Mouse (Mus musculus) liver, postnatal 0 days (tissue): ENCODE data around the gene Stk35. TPM values are rescaled to one million over a fixed set of nuclear protein-coding genes. Genes with fewer than 3 reads are reported as not detected.

ENCODE experiments used
- ATAC-seq: fragments of 200-750 bp; cut with Nextera tagmentation; 2 replicates; pipeline ENCODE4 v1.8.0; 2017; ENCODE audit warnings: mild to moderate bottlenecking, moderate library complexity
- DNase-seq: peaks from one replicate; pipeline ENCODE4 v3.0.0-alpha.2; 2016
- H3K27ac ChIP-seq: fragments of 300-500 bp; sonication (generic); 2 replicates; pipeline ENCODE4 v1.5.1; 2014; ENCODE audit warnings: antibody characterized with exemption, moderate library complexity, mild to moderate bottlenecking, low read depth
- H3K27me3 ChIP-seq: fragments of 300-500 bp; sonication (generic); 2 replicates; pipeline ENCODE4 v1.6.1; 2014; ENCODE audit warnings: low read length, control low read depth, mixed read lengths; ENCODE audit not compliant: insufficient read depth
- H3K36me3 ChIP-seq: fragments of 300-500 bp; sonication (generic); replicated peaks from 2 replicates; pipeline ENCODE4 v1.6.1; 2014; ENCODE audit warnings: mild to moderate bottlenecking, control low read depth, low read length, moderate library complexity, mixed read lengths; ENCODE audit not compliant: insufficient read depth
- H3K4me1 ChIP-seq: fragments of 300-500 bp; sonication (generic); 2 replicates; pipeline ENCODE4 v1.6.1; 2014; ENCODE audit warnings: antibody characterized with exemption, mild to moderate bottlenecking, control low read depth; ENCODE audit not compliant: insufficient read depth
- H3K4me2 ChIP-seq: fragments of 300-500 bp; sonication (generic); 2 replicates; pipeline ENCODE4 v1.6.1; 2014; ENCODE audit warnings: low read depth, mild to moderate bottlenecking, low read length, moderate library complexity, mixed read lengths
- H3K4me3 ChIP-seq: fragments of 300-500 bp; sonication (generic); 2 replicates; pipeline ENCODE4 v1.5.1; 2014; ENCODE audit warnings: low read depth, low read length
- H3K9ac ChIP-seq: fragments of 300-500 bp; sonication (generic); replicated peaks from 2 replicates; pipeline ENCODE4 v1.6.1; 2014; ENCODE audit warnings: mild to moderate bottlenecking, moderate library complexity
- H3K9me3 ChIP-seq: fragments of 300-500 bp; sonication (generic); 2 replicates; pipeline ENCODE4 v1.6.1; 2016; ENCODE audit warnings: mild to moderate bottlenecking, control low read depth, low read length, mixed read lengths
- CTCF ChIP-seq: sonication (generic); IDR thresholded peaks from 2 replicates; pipeline ENCODE4 v1.5.1; 2016; ENCODE audit warnings: antibody characterized with exemption, low read depth
- EP300 ChIP-seq: IDR thresholded peaks from 2 replicates; pipeline ENCODE4 v1.6.1; 2016; ENCODE audit warnings: antibody characterized with exemption, low read depth, mild to moderate bottlenecking
- WGBS: fragments of 180-500 bp; shearing (Covaris S2); extraction: QIAGEN DNeasy Blood & Tissue Kit; methylation state at CpG from one replicate; pipeline ENCODE4 v1.1.7; 2014; ENCODE audit not compliant: insufficient replicate concordance; 5-methylcytosine and 5-hydroxymethylcytosine counted together
- polyA plus RNA-seq: library from polyadenylated mRNA; unstranded; fragments of >200 nt; fragmentation: Nextera tagmentation; extraction: Ambion mirVana; gene quantifications from 2 replicates; pipeline ENCODE4 v1.2.1, GENCODE M21; 2015

Gene Stk35
- polyA plus RNA-seq, 1 experiment from 2014 or later = 2.7 TPM

DNA sequence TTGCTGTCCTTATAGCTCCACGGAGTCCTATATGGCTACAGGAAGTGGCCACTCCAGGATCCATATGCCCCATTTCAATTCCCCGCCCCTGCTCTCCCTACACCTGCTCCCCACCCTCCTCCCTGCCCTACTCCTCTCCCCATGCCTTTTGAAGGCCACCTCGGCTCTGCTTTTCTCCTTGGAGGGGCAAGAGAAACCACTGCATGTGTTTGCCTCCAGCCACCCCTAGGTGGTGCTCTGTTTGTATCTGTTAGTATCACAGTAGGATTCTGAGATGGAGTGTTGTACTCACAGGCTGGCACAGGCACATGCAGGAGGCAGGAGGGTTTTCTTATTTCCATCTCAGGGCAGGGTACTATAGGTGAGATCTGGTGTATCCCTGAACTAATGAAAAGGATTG, 79.5 kb downstream of the Stk35 start:
- ATAC-seq (no peak), DNase-seq (peak; percentile 36)
- H3K27ac ChIP-seq = no peak overlapping the region
- H3K9ac ChIP-seq = no peak overlapping the region
- no peaks in the 10 kb centered on the region for H3K4me1 ChIP-seq
- TF ChIP-seq EP300 (no peak), CTCF (peak; percentile 67)
- WGBS = 26% methylated on average over 3 of the region's 3 CpGs
- no peak overlapping the region for H3K4me2 ChIP-seq
- H3K9me3 ChIP-seq = no peaks in the 10 kb centered on the region
- H3K27me3 ChIP-seq = no peaks in the 10 kb centered on the region
- H3K36me3 ChIP-seq = no peaks in the 10 kb centered on the region
- no peak overlapping the region for H3K4me3 ChIP-seq

DNA sequence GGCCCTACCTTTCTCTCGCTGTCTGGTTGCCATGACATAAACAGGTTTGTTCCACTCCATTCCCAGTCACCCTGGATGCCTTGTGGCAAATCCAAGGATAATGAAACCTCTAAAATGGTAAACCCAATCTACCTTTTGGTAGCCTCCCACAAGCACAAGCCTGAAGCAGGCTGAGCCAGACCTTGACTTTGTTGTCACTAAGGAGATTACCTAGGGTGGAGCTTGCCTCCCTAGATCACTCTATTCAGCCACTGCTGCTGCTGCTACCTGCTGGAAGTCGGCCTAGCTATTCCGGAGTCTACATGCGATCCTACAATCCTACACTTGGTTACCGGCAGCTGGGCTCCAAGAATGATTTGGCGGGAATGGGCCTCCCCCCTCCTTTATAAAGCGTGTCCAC, 79.9 kb downstream of the Stk35 start:
- 80% methylated on average over 7 of the region's 7 CpGs for WGBS

DNA sequence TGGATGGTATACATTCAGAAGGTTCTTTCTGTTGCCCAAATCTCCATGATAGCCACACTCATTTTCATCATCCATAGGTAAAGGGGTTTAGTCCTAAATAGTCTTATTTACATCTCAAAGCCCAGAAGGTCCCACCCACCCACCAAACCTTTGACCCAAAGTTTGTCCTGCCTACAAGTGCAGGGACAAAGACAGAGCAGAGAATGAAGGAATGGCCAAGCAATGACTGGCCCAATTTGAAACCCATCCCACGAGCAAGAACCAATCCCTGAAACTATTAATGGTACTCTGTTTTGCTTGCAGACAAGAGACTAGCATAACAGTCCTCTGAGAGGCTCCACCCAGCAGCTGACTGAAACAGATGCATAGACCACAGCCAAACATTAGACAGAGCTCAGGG, 81.6 kb downstream of the Stk35 start:
- DNase-seq = no peak
- Histone ChIP-seq H3K4me2 (no peak overlapping the region), H3K36me3 (no peaks in the 10 kb centered on the region), H3K4me3 (no peak overlapping the region), H3K4me1 (no peaks in the 10 kb centered on the region), H3K27ac (no peak overlapping the region), H3K27me3 (no peaks in the 10 kb centered on the region), H3K9ac (no peak overlapping the region), H3K9me3 (no peaks in the 10 kb centered on the region)
- no peak for ATAC-seq
- WGBS = 59% methylated on average over 1 of the region's 1 CpGs
- TF ChIP-seq EP300 (no peak), CTCF (no peak)

More for the DNA sequence above, 79.9 kb downstream of the Stk35 start:
- H3K4me2 ChIP-seq = no peak overlapping the region
- TF ChIP-seq CTCF (no peak), EP300 (no peak)
- ATAC-seq = no peak
- H3K36me3 ChIP-seq = no peaks in the 10 kb centered on the region
- DNase-seq = no peak
- no peaks in the 10 kb centered on the region for H3K9me3 ChIP-seq
- H3K4me3 ChIP-seq = no peak overlapping the region
- H3K4me1 ChIP-seq = no peaks in the 10 kb centered on the region
- H3K27ac ChIP-seq = no peak overlapping the region
- H3K9ac ChIP-seq = no peak overlapping the region
- no peaks in the 10 kb centered on the region for H3K27me3 ChIP-seq

Other genes with a start within 250 kb of the Stk35 start
- gene Sirpa, start 207.7 kb upstream of the Stk35 start, polyA plus RNA-seq = 26.9 and 28.1 TPM in 2 replicates
- not detected in 2 replicates for gene Pdyn, start 100.7 kb upstream of the Stk35 start, polyA plus RNA-seq
- not detected in 2 replicates for gene Tgm3, start 211.8 kb downstream of the Stk35 start, polyA plus RNA-seq